Mouse (Mus musculus) MEL (cell line): ENCODE results near the gene B3gat2. TPM values are rescaled to one million over a fixed set of nuclear protein-coding genes. Genes with fewer than 3 reads are reported as not detected.

Experiments used
- DNase-seq: peaks from one replicate; pipeline ENCODE4 v3.0.0; 2011; ENCODE audit warnings: low read depth, low spot score
- H3K27ac ChIP-seq: 2 replicates; pipeline ENCODE4 v1.5.1; 2012; ENCODE audit warnings: low read depth, mild to moderate bottlenecking, control low read depth, low read length, moderate library complexity; ENCODE audit not compliant: control insufficient read depth
- H3K27me3 ChIP-seq, 2 experiments: fragments of 150-350 bp in 1 of 2; sonication (generic) in 1 of 2; 2 replicates each; pipeline ENCODE4 v1.6.1; 2012; ENCODE audit warnings: low read length in 2 of 2, mild to moderate bottlenecking in 2 of 2, improper control_type of control experiment in 1 of 2, moderate library complexity in 1 of 2; ENCODE audit not compliant: insufficient read depth in 2 of 2, control insufficient read depth in 1 of 2
- H3K36me3 ChIP-seq, 2 experiments: 2 replicates each; pipeline ENCODE4 v1.6.1; 2012 to 2014; ENCODE audit warnings: low read length in 2 of 2, improper control_type of control experiment in 1 of 2, inconsistent platforms in 1 of 2, mild to moderate bottlenecking in 1 of 2; ENCODE audit not compliant: insufficient read depth in 2 of 2, control insufficient read depth in 1 of 2
- H3K4me1 ChIP-seq, 2 experiments: fragments of 150-350 bp in 1 of 2; sonication (generic) in 1 of 2; 2 replicates each; pipeline ENCODE4 v1.6.1; 2012; ENCODE audit warnings: low read length in 2 of 2, improper control_type of control experiment in 1 of 2, mild to moderate bottlenecking in 1 of 2; ENCODE audit not compliant: insufficient read depth in 2 of 2, control insufficient read depth in 1 of 2
- H3K4me3 ChIP-seq, 2 experiments: fragments of 150-350 bp in 1 of 2; sonication (generic) in 1 of 2; 2 replicates each; pipeline ENCODE4 v1.5.1; 2012; ENCODE audit warnings: low read depth in 2 of 2, low read length in 2 of 2, mild to moderate bottlenecking in 2 of 2, moderate library complexity in 2 of 2, control low read depth in 1 of 2, improper control_type of control experiment in 1 of 2; ENCODE audit not compliant: control insufficient read depth in 1 of 2, insufficient read depth in 1 of 2
- H3K79me2 ChIP-seq: 2 replicates; pipeline ENCODE4 v1.6.1; 2012; ENCODE audit warnings: mild to moderate bottlenecking, low read length, moderate library complexity; ENCODE audit not compliant: control insufficient read depth, poor library complexity, insufficient read depth
- H3K9ac ChIP-seq: 2 replicates; pipeline ENCODE4 v1.6.1; 2012; ENCODE audit warnings: low read depth, mild to moderate bottlenecking, control low read depth, low read length, moderate library complexity; ENCODE audit not compliant: control insufficient read depth, poor library complexity, severe bottlenecking
- H3K9me3 ChIP-seq: fragments of 150-350 bp; sonication (generic); replicated peaks from 2 replicates; pipeline ENCODE4 v1.6.1; 2012; ENCODE audit warnings: mild to moderate bottlenecking, low read length, improper control_type of control experiment, moderate library complexity; ENCODE audit not compliant: insufficient read depth
- BHLHE40 ChIP-seq: IDR thresholded peaks from 2 replicates; pipeline ENCODE4 v1.6.1; 2012; ENCODE audit warnings: low read depth, mild to moderate bottlenecking, inconsistent platforms, low read length, improper control_type of control experiment, borderline replicate concordance
- CTCF ChIP-seq, 3 experiments: IDR thresholded peaks in 2 of 3; conservative IDR thresholded peaks in 1 of 3; 2 replicates each; pipeline ENCODE4 v1.5.1; 2011 to 2012; ENCODE audit warnings: low read length in 3 of 3, low read depth in 2 of 3, mild to moderate bottlenecking in 2 of 3, improper control_type of control experiment in 1 of 3, inconsistent platforms in 1 of 3, mixed read lengths in 1 of 3, moderate library complexity in 1 of 3; ENCODE audit not compliant: control insufficient read depth in 1 of 3, insufficient read depth in 1 of 3, poor library complexity in 1 of 3, severe bottlenecking in 1 of 3
- ETS1 ChIP-seq: IDR thresholded peaks from 2 replicates; pipeline ENCODE4 v1.6.1; 2012; ENCODE audit warnings: low read depth, mild to moderate bottlenecking, inconsistent platforms, low read length, improper control_type of control experiment, moderate library complexity
- GATA1 ChIP-seq: IDR thresholded peaks from 2 replicates; pipeline ENCODE4 v1.6.1; 2011; ENCODE audit warnings: low read depth, low read length, improper control_type of control experiment
- JUND ChIP-seq: IDR thresholded peaks from 2 replicates; pipeline ENCODE4 v1.6.1; 2011; ENCODE audit warnings: low read depth, mild to moderate bottlenecking, improper control_type of control experiment, low read length
- KAT2A ChIP-seq: conservative IDR thresholded peaks from 2 replicates; pipeline ENCODE4 v1.6.1; 2012; ENCODE audit warnings: low read depth, low read length, improper control_type of control experiment, inconsistent platforms
- MAFK ChIP-seq: IDR thresholded peaks from 2 replicates; pipeline ENCODE4 v1.6.1; 2011; ENCODE audit warnings: low read depth, mild to moderate bottlenecking, low read length, improper control_type of control experiment, borderline replicate concordance
- MAX ChIP-seq: IDR thresholded peaks from 2 replicates; pipeline ENCODE4 v1.6.1; 2011; ENCODE audit warnings: low read length, improper control_type of control experiment
- MEF2A ChIP-seq: IDR thresholded peaks from 2 replicates; pipeline ENCODE4 v1.6.1; 2014; ENCODE audit warnings: low read depth, mild to moderate bottlenecking, inconsistent platforms, low read length, improper control_type of control experiment; ENCODE audit not compliant: poor library complexity, insufficient replicate concordance, severe bottlenecking; ENCODE audit errors: extremely low read depth
- MXI1 ChIP-seq: IDR thresholded peaks from 2 replicates; pipeline ENCODE4 v1.6.1; 2011; ENCODE audit warnings: mild to moderate bottlenecking, low read depth, low read length, improper control_type of control experiment
- MYC ChIP-seq: IDR thresholded peaks from 2 replicates; pipeline ENCODE4 v1.6.1; 2011; ENCODE audit warnings: low read depth, mild to moderate bottlenecking, low read length, improper control_type of control experiment, moderate library complexity
- POLR2A ChIP-seq, 2 experiments: IDR thresholded peaks; 2 replicates each; pipeline ENCODE4 v1.6.1; 2011 to 2012; ENCODE audit warnings: low read length in 2 of 2, mild to moderate bottlenecking in 2 of 2, control low read depth in 1 of 2, improper control_type of control experiment in 1 of 2, low read depth in 1 of 2, moderate library complexity in 1 of 2; ENCODE audit not compliant: control insufficient read depth in 1 of 2, insufficient read depth in 1 of 2, poor library complexity in 1 of 2
- POLR2AphosphoS2 ChIP-seq: IDR thresholded peaks from 2 replicates; pipeline ENCODE4 v1.6.1; 2011; ENCODE audit warnings: low read length, improper control_type of control experiment
- POLR2AphosphoS5 ChIP-seq: IDR thresholded peaks from 2 replicates; pipeline ENCODE4 v1.6.1; 2012; ENCODE audit warnings: low read depth, borderline replicate concordance, mild to moderate bottlenecking, inconsistent platforms, low read length, moderate library complexity, mixed read lengths
- RAD21 ChIP-seq: IDR thresholded peaks from 2 replicates; pipeline ENCODE4 v1.6.1; 2011; ENCODE audit warnings: mild to moderate bottlenecking, low read depth, low read length, improper control_type of control experiment
- RCOR1 ChIP-seq: IDR thresholded peaks from 2 replicates; pipeline ENCODE4 v1.6.1; 2012; ENCODE audit warnings: low read depth, mild to moderate bottlenecking, inconsistent platforms, low read length, improper control_type of control experiment
- SIN3A ChIP-seq: IDR thresholded peaks from 2 replicates; pipeline ENCODE4 v1.6.1; 2012; ENCODE audit warnings: low read length, improper control_type of control experiment, inconsistent platforms
- SMC3 ChIP-seq: IDR thresholded peaks from 2 replicates; pipeline ENCODE4 v1.6.1; 2011; ENCODE audit warnings: low read depth, low read length, improper control_type of control experiment
- TAL1 ChIP-seq: IDR thresholded peaks from 2 replicates; pipeline ENCODE4 v1.6.1; 2012; ENCODE audit warnings: mild to moderate bottlenecking, inconsistent platforms, low read length, moderate library complexity, mixed read lengths
- TBP ChIP-seq: IDR thresholded peaks from 2 replicates; pipeline ENCODE4 v1.8.0; 2011; ENCODE audit warnings: low read depth, low read length, improper control_type of control experiment
- UBTF ChIP-seq: IDR thresholded peaks from 2 replicates; pipeline ENCODE4 v1.6.1; 2012; ENCODE audit warnings: low read depth, mild to moderate bottlenecking, inconsistent platforms, low read length, improper control_type of control experiment, moderate library complexity, borderline replicate concordance; ENCODE audit not compliant: insufficient read depth
- USF1 ChIP-seq: IDR thresholded peaks from 2 replicates; pipeline ENCODE4 v1.6.1; 2014; ENCODE audit warnings: low read depth, mild to moderate bottlenecking, inconsistent platforms, low read length, improper control_type of control experiment, moderate library complexity
- ZC3H11A ChIP-seq: IDR thresholded peaks from 2 replicates; pipeline ENCODE4 v1.6.1; 2012; ENCODE audit warnings: low read depth, mild to moderate bottlenecking, inconsistent platforms, low read length, improper control_type of control experiment
- ZKSCAN1 ChIP-seq: IDR thresholded peaks from 2 replicates; pipeline ENCODE4 v1.6.1; 2012; ENCODE audit warnings: low read depth, mild to moderate bottlenecking, inconsistent platforms, low read length, improper control_type of control experiment, moderate library complexity
- ZMIZ1 ChIP-seq: IDR thresholded peaks from 2 replicates; pipeline ENCODE4 v1.6.1; 2012; ENCODE audit warnings: low read depth, mild to moderate bottlenecking, inconsistent platforms, low read length, improper control_type of control experiment, moderate library complexity
- polyA plus RNA-seq, 2 experiments: library from polyadenylated mRNA; stranded (reverse) in 1 of 2; unstranded in 1 of 2; fragments of >175 nt in 1 of 2; fragments of >200 nt in 1 of 2; gene quantifications; 2 replicates each; pipeline versions ENCODE4 v1.2.1 to v1.2.4; 2012; ENCODE audit warnings: low replicate concordance in 2 of 2, low read depth in 1 of 2; ENCODE audit not compliant: insufficient read length in 2 of 2, insufficient read depth in 1 of 2, missing spikeins in 1 of 2
- total RNA-seq: library from RNA; depleted of rRNA; stranded (reverse); fragments of 300-350 nt; gene quantifications from 2 replicates; pipeline ENCODE4 v1.2.3, GENCODE M21; 2012

Gene B3gat2
- total and polyA plus RNA-seq, 3 experiments = 0.75 to 0.77 TPM; not detected in 1

DNA sequence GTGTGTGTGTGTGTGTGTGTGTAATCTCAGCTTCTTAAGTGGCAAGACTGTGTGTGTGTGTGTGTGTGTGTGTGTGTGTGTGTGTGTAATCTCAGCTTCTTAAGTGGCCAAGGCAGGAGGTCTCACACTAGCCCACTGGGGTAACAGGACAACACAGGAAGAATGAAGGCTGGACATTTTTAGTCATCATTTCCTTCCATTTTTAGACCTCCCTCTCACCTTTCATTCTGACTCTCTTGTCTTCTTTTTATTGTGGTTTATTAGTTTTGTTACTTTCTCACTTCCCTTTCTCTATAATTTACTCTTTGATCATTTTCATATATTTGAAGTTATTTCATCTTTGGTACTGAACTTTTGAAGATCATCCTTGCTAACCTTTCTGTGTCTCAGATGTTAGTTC lies 79.4 kb downstream of the B3gat2 start:
- no peak for DNase-seq
- Histone ChIP-seq H3K27ac (no peak overlapping the region), H3K36me3 (peaks cover 0 to 27% of the 10 kb centered on the region in 2 experiments; a peak in 3 of 4 replicates)

GRCm38 (mm10) chr1:23842629-23843028 lies 81.1 kb downstream of the B3gat2 start:
- peaks cover 5 to 11% of the 10 kb centered on the region in 2 experiments for H3K36me3 ChIP-seq
- H3K27me3 ChIP-seq = no peaks in the 10 kb centered on the region
- no peak overlapping the region for H3K4me3 ChIP-seq
- DNase-seq = no peak
- H3K9me3 ChIP-seq = no peaks in the 10 kb centered on the region
- no peak overlapping the region for H3K27ac ChIP-seq
- TF ChIP-seq UBTF (no peak), BHLHE40 (no peak), POLR2AphosphoS2 (no peak), SIN3A (no peak), SMC3 (no peak), USF1 (no peak)
- H3K79me2 ChIP-seq = no peaks in the 10 kb centered on the region; the same call in 1 of the 2 replicates
- H3K4me1 ChIP-seq = peaks cover 0 to 2% of the 10 kb centered on the region in 2 experiments; a peak in 2 of 4 replicates
- H3K9ac ChIP-seq = no peak overlapping the region

More for the DNA sequence above, 79.4 kb downstream of the B3gat2 start:
- no peaks in the 10 kb centered on the region for H3K79me2 ChIP-seq
- H3K9ac ChIP-seq = no peak overlapping the region
- H3K4me1 ChIP-seq = peaks cover 2 to 6% of the 10 kb centered on the region in 2 experiments; a peak in 3 of 4 replicates
- no peak overlapping the region for H3K4me3 ChIP-seq
- no peaks in the 10 kb centered on the region for H3K9me3 ChIP-seq
- no peak for TF ChIP-seq MAX
- TF ChIP-seq TBP = no peak
- TF ChIP-seq RCOR1 = no peak
- TF ChIP-seq MYC = no peak
- no peak for TF ChIP-seq GATA1
- no peak for TF ChIP-seq ZKSCAN1
- no peak for TF ChIP-seq RAD21
- H3K27me3 ChIP-seq = no peaks in the 10 kb centered on the region

DNA sequence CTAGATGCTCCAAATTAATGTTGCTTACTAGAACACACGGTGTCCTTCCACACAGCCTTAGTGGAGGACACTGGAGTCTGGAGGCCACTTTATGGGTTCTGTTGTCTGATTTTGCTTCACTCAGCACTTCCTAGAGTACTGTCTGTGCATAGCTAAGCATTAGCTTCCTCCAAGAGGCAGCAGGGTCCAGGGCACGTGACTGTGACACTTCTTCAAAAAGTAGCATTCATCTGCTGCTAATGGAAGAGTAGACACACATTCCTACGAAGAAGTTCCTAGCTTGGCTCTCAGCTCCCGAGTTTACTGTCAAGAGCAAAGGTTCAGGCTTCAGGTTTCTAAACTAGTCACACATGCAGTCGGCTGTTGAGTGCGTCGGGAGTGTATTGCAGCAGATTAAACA lies 82.2 kb downstream of the B3gat2 start:
- Histone ChIP-seq H3K4me3 (no peak overlapping the region), H3K36me3 (peaks cover 5 to 9% of the 10 kb centered on the region in 2 experiments), H3K27ac (no peak overlapping the region), H3K9ac (no peak overlapping the region), H3K4me1 (no peaks in the 10 kb centered on the region; a peak in 1 of 4 replicates), H3K79me2 (no peaks in the 10 kb centered on the region; the same call in 1 of the 2 replicates), H3K9me3 (no peaks in the 10 kb centered on the region), H3K27me3 (no peaks in the 10 kb centered on the region)
- TF ChIP-seq ETS1 = no peak
- TF ChIP-seq KAT2A = no peak
- no peak for TF ChIP-seq ZC3H11A
- no peak for TF ChIP-seq CTCF (IDR thresholded peaks at IDR 0.05 in 2 of 3, conservative IDR thresholded peaks at IDR 0.05 in 1 of 3; ENCODE audit: control insufficient read depth in 1 of 3, insufficient read depth in 1 of 3, low read depth in 2 of 3, low read length in 3 of 3, poor library complexity in 1 of 3, severe bottlenecking in 1 of 3)
- TF ChIP-seq POLR2AphosphoS2 = no peak
- no peak for TF ChIP-seq MEF2A
- TF ChIP-seq POLR2A (IDR thresholded peaks at IDR 0.05; ENCODE audit: control insufficient read depth in 1 of 2, insufficient read depth in 1 of 2, low read depth in 1 of 2, low read length in 2 of 2, poor library complexity in 1 of 2) = no peak
- TF ChIP-seq BHLHE40 = no peak
- no peak for TF ChIP-seq POLR2AphosphoS5
- no peak for TF ChIP-seq ZMIZ1
- TF ChIP-seq SMC3 = no peak
- TF ChIP-seq RCOR1 = no peak
- no peak for TF ChIP-seq TAL1
- no peak for TF ChIP-seq JUND
- TF ChIP-seq MXI1 = no peak
- no peak for TF ChIP-seq SIN3A
- no peak for TF ChIP-seq MAFK
- no peak for DNase-seq
